Mouse (Mus musculus) stomach, postnatal 0 days (tissue): ENCODE measurements at regions not wholly inside any gene's neighbourhood (a gene's known extent, or its start where the extent isn't known, plus 50 kb on each side); places are given as distances from the start of the nearest gene placed in this dataset.

ENCODE experiments used
- CTCF ChIP-seq: IDR thresholded peaks from 2 replicates; pipeline ENCODE4 v1.5.1; 2016; ENCODE audit warnings: antibody characterized with exemption, low read depth, mild to moderate bottlenecking, moderate library complexity
- EP300 ChIP-seq: optimal IDR thresholded peaks from 2 replicates; pipeline ENCODE3; 2016; ENCODE audit warnings: antibody characterized with exemption

DNA sequence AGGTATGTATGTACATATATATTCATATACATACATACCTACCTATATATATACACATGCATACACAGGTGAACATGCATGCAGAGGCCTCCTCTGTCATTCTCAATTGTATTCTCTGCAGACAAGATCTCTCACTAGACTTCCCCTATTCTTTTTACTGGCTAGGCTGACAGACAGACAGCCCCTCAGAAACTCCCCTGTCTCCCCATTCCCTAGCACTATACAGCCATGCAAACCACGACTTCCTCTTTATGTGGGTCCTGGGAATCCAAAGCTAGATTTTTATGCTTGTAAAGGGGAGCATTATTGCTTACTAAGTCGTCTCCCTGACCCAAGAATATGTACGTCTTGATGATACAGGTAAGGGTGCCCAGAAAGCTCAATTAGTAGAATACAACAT is 86.9 kb downstream of the Fam124b start:
- TF ChIP-seq CTCF, result no peak
- TF ChIP-seq EP300, result no peak
